Mouse (Mus musculus) gastrocnemius, postnatal 36 days (tissue): ENCODE data around the gene Col16a1. TPM values are rescaled to one million over a fixed set of nuclear protein-coding genes. Genes with fewer than 3 reads are reported as not detected.
A peak's percentile ranks its signal among the peaks of the same experiment; 100 is the strongest.

Experiments used
- DNase-seq, 2 experiments: peaks; one replicate each; pipeline ENCODE4 v3.0.0; 2022
- intact Hi-C: fragments of 180-260 bp; cut with DNase I; formaldehyde crosslinking; loops from one replicate; pipeline ENCODE4 v1.15.1; 2025
- total RNA-seq, 2 experiments: library from RNA; stranded (reverse); gene quantifications; 2 replicates each; pipeline ENCODE4 v1.2.3; 2021

Col16a1 gene
- total RNA-seq, 2 experiments from 2014 or later = 6.9 to 7.7 TPM

- no peak for DNase-seq
- intact Hi-C loops = no loop called here
Observed at GRCm38 (mm10) chr4:130041076-130041475, 6.6 kb upstream of the Col16a1 start.

GRCm38 (mm10) chr4:130044211-130044610 is 3.4 kb upstream of the Col16a1 start:
- intact Hi-C loops = no loop called here
- no peak for DNase-seq

- intact Hi-C loops = no loop called here
- DNase-seq = peak in 1 of 2 experiments; percentile 28
Observed at GRCm38 (mm10) chr4:130045609-130046008, 2.0 kb upstream of the Col16a1 start.

GRCm38 (mm10) chr4:130048203-130048479 is 501 bp downstream of the Col16a1 start:
- no peak for DNase-seq
- intact Hi-C loops = no loop called here

GRCm38 (mm10) chr4:130050056-130050824 is 2.6 kb downstream of the Col16a1 start:
- intact Hi-C loops = no loop called here

GRCm38 (mm10) chr4:130052283-130052682 is 4.6 kb downstream of the Col16a1 start:
- DNase-seq = no peak
- intact Hi-C loops = no loop called here

More at GRCm38 (mm10) chr4:130050056-130050824, 2.6 kb downstream of the Col16a1 start:
- peak; percentile 56 to 79 for DNase-seq

- intact Hi-C loops = no loop called here
- no peak for DNase-seq
Observed at GRCm38 (mm10) chr4:130053111-130053510, 5.5 kb downstream of the Col16a1 start.

- intact Hi-C loops = no loop called here
- no peak for DNase-seq
Observed at GRCm38 (mm10) chr4:130054727-130055126, 7.1 kb downstream of the Col16a1 start.

GRCm38 (mm10) chr4:130055160-130056010 is 7.7 kb downstream of the Col16a1 start:
- intact Hi-C loops = no loop called here
- no peak for DNase-seq

GRCm38 (mm10) chr4:130056011-130056322 is 8.3 kb downstream of the Col16a1 start:
- intact Hi-C loops = no loop called here
- DNase-seq = no peak

- intact Hi-C loops = no loop called here
- DNase-seq = no peak
Observed at GRCm38 (mm10) chr4:130056471-130056870, 8.8 kb downstream of the Col16a1 start.

GRCm38 (mm10) chr4:130060937-130061336 is 13.3 kb downstream of the Col16a1 start:
- intact Hi-C loops = no loop called here
- DNase-seq = no peak

- intact Hi-C loops = no loop called here
- no peak for DNase-seq
Observed at GRCm38 (mm10) chr4:130063191-130063590, 15.6 kb downstream of the Col16a1 start.

GRCm38 (mm10) chr4:130066816-130067215 is 19.2 kb downstream of the Col16a1 start:
- intact Hi-C loops = no loop called here
- no peak for DNase-seq

- no peak for DNase-seq
- intact Hi-C loops = no loop called here
Observed at GRCm38 (mm10) chr4:130070523-130070922, 22.9 kb downstream of the Col16a1 start.

- intact Hi-C loops = no loop called here
- DNase-seq = no peak
Observed at GRCm38 (mm10) chr4:130071758-130072157, 24.1 kb downstream of the Col16a1 start.

GRCm38 (mm10) chr4:130073367-130073766 is 25.7 kb downstream of the Col16a1 start:
- intact Hi-C loops = no loop called here
- no peak for DNase-seq

- no peak for DNase-seq
- intact Hi-C loops = no loop called here
Observed at GRCm38 (mm10) chr4:130074761-130075515, 27.3 kb downstream of the Col16a1 start.

GRCm38 (mm10) chr4:130076856-130077255 is 29.2 kb downstream of the Col16a1 start:
- peak; percentile 39 for DNase-seq
- intact Hi-C loops = no loop called here

GRCm38 (mm10) chr4:130078816-130079485 is 31.3 kb downstream of the Col16a1 start:
- intact Hi-C loops = no loop called here
- peak in 1 of 2 experiments; percentile 4 for DNase-seq

GRCm38 (mm10) chr4:130079521-130079920 is 31.9 kb downstream of the Col16a1 start:
- intact Hi-C loops = no loop called here

More at GRCm38 (mm10) chr4:130079521-130079920, 31.9 kb downstream of the Col16a1 start:
- no peak for DNase-seq
